ENCODE assay signal across 8 mouse cellular contexts in genomic region chr17:66100566-66101379, GRCm38 (mm10). TPM values are rescaled to one million over a fixed set of nuclear protein-coding genes. Genes with fewer than 3 reads are reported as not detected.
A peak's percentile ranks its signal among the peaks of the same experiment; 100 is the strongest.
DNase-seq lines count a peak whose midpoint lies in the region; ATAC-seq and TF ChIP-seq lines count a peak whose summit lies in the region.

No protein-coding gene starts in this region.

- 0 out of 2 replicates have a peak, but pooled peaks cover 3% of the 10 kb centered on the region for H3K36me3 ChIP-seq in ES-Bruce4 (ENCODE audit: control insufficient read depth, insufficient read depth, low read length, poor library complexity, severe bottlenecking)
- H3K36me3 ChIP-seq in erythroblast, embryonic 14.5 days (ENCODE audit: control insufficient read depth), result peaks cover 16% of the 10 kb centered on the region
- 0 out of 2 replicates have a peak, but pooled peaks cover 3% of the 10 kb centered on the region for H3K36me3 ChIP-seq in kidney, embryonic 15.5 days
- no peaks in the 10 kb centered on the region for H3K36me3 ChIP-seq in midbrain, embryonic 13.5 days

- TF ChIP-seq EP300 in ES-Bruce4 (IDR thresholded peaks at IDR 0.05; ENCODE audit: insufficient read depth, low read depth, low read length), result no peak

- intact Hi-C loops in gastrocnemius, adult 2 months (cut with DNase I), result loop anchor here (2.0 to 10.0 kb wide), 4 partner anchors 24 to 486 kb away; partner anchors contain the start of genes Ankrd12 and Vapa

- no peaks in the 10 kb centered on the region for H3K27me3 ChIP-seq in ES-Bruce4 (ENCODE audit: control insufficient read depth, insufficient read depth, low read length, poor library complexity, severe bottlenecking)
- no peaks in the 10 kb centered on the region for H3K27me3 ChIP-seq in erythroblast, embryonic 14.5 days (ENCODE audit: control insufficient read depth)
- no peaks in the 10 kb centered on the region for H3K27me3 ChIP-seq in kidney, embryonic 15.5 days
- H3K27me3 ChIP-seq in midbrain, embryonic 13.5 days, result no peaks in the 10 kb centered on the region

- no peaks in the 10 kb centered on the region for H3K9me3 ChIP-seq in ES-Bruce4 (replicated peaks; ENCODE audit: control insufficient read depth, insufficient read depth, low read length, poor library complexity, severe bottlenecking)
- no peaks in the 10 kb centered on the region for H3K9me3 ChIP-seq in erythroblast, embryonic 14.5 days (ENCODE audit: control insufficient read depth, low read length)
- no peaks in the 10 kb centered on the region for H3K9me3 ChIP-seq in kidney, embryonic 15.5 days (replicated peaks)
- H3K9me3 ChIP-seq in midbrain, embryonic 13.5 days, result no peaks in the 10 kb centered on the region

- under 1% methylated on average over 41 of the region's 41 CpGs for WGBS in kidney, embryonic 15.5 days
- under 1% methylated on average over 41 of the region's 41 CpGs for WGBS in midbrain, embryonic 13.5 days

- H3K4me3 ChIP-seq in gastrocnemius, adult 2 months, result peak overlapping the region; percentile 97
- peak overlapping the region; percentile 92 for H3K4me3 ChIP-seq in ES-Bruce4 (ENCODE audit: low read depth, low read length)
- H3K4me3 ChIP-seq in erythroblast, embryonic 14.5 days (replicated peaks), result peak overlapping the region; percentile 85
- H3K4me3 ChIP-seq in kidney, embryonic 15.5 days (replicated peaks), result peak overlapping the region; percentile 75
- peak overlapping the region; percentile 92 for H3K4me3 ChIP-seq in midbrain, embryonic 13.5 days (replicated peaks)

- DNase-seq in gastrocnemius, adult 2 months, result no peak
- no peak for DNase-seq in gastrocnemius, adult 18-20 months (ENCODE audit: low spot score)
- DNase-seq in right cerebral cortex, postnatal 25 days, result no peak
- no peak for DNase-seq in layer of hippocampus, postnatal 14 days (ENCODE audit: low spot score in 2 of 2)

- peak overlapping the region; percentile 98 for H3K27ac ChIP-seq in gastrocnemius, adult 2 months
- peak overlapping the region; percentile 32 for H3K27ac ChIP-seq in ES-Bruce4 (ENCODE audit: insufficient read depth, low read length)
- H3K27ac ChIP-seq in kidney, embryonic 15.5 days, result peak overlapping the region; percentile 97
- H3K27ac ChIP-seq in midbrain, embryonic 13.5 days, result peak overlapping the region; percentile 94

- H3K4me2 ChIP-seq in kidney, embryonic 15.5 days, result peak overlapping the region; percentile 76
- peak overlapping the region; percentile 89 for H3K4me2 ChIP-seq in midbrain, embryonic 13.5 days (replicated peaks)

- TF ChIP-seq POLR2A in ES-Bruce4 (IDR thresholded peaks at IDR 0.05; ENCODE audit: insufficient read depth, low read length), result no peak

- H3K4me1 ChIP-seq in ES-Bruce4 (ENCODE audit: control insufficient read depth, insufficient read depth, low read length), result no peaks in the 10 kb centered on the region
- peaks cover 42% of the 10 kb centered on the region for H3K4me1 ChIP-seq in erythroblast, embryonic 14.5 days (ENCODE audit: control insufficient read depth)
- H3K4me1 ChIP-seq in kidney, embryonic 15.5 days, result peaks cover 22% of the 10 kb centered on the region
- H3K4me1 ChIP-seq in midbrain, embryonic 13.5 days (replicated peaks), result peaks cover 23% of the 10 kb centered on the region

- ATAC-seq in kidney, embryonic 15.5 days (replicated peaks; ENCODE audit: low FRiP score), result no peak
- no peak for ATAC-seq in midbrain, embryonic 13.5 days

- TF ChIP-seq CTCF in gastrocnemius, adult 2 months (IDR thresholded peaks at IDR 0.05), result no peak
- TF ChIP-seq CTCF in ES-Bruce4 (IDR thresholded peaks at IDR 0.05; ENCODE audit: low read depth, low read length), result no peak

- H3K9ac ChIP-seq in ES-Bruce4 (ENCODE audit: low read depth, poor library complexity, severe bottlenecking), result peak overlapping the region; percentile 88
- H3K9ac ChIP-seq in kidney, embryonic 15.5 days, result peak overlapping the region; percentile 78
- H3K9ac ChIP-seq in midbrain, embryonic 13.5 days (replicated peaks), result peak overlapping the region; percentile 96

RNA-seq across cellular contexts. Expression of gene Ndufv2, which starts 0.6 kb away (rescaled TPM):
- 100 to 1,000 TPM; 610 to 870 TPM for total RNA-seq in gastrocnemius, adult 2 months (2021)
- 100 to 1,000 TPM; 702 to 718 TPM for total RNA-seq in gastrocnemius, adult 18-20 months (2021)
- 211 and 233 TPM in 2 replicates for polyA plus RNA-seq in ES-Bruce4 (2011; ENCODE audit: insufficient read depth, insufficient read length, low read depth, missing spikeins)
- polyA plus RNA-seq in erythroblast, embryonic 14.5 days (2012), result 8.3 and 11.1 TPM in 2 replicates
- 364 and 390 TPM in 2 replicates for polyA plus RNA-seq in kidney, embryonic 15.5 days (2015; fragmentation: Nextera tagmentation; extraction: Ambion mirVana)
- 347 and 349 TPM in 2 replicates for polyA plus RNA-seq in midbrain, embryonic 13.5 days (2015; fragmentation: Nextera tagmentation; extraction: Ambion mirVana)
- 100 to 1,000 TPM; 252 to 265 TPM for total RNA-seq in layer of hippocampus, postnatal 14 days (2021)

RNA-seq across cellular contexts. Expression of gene Washc1, which starts 10.6 kb away (rescaled TPM):
- 10 to 100 TPM; 16.4 to 18.7 TPM for total RNA-seq in gastrocnemius, adult 2 months (2021)
- 10 to 100 TPM; 15.0 to 16.6 TPM for total RNA-seq in gastrocnemius, adult 18-20 months (2021)
- polyA plus RNA-seq in ES-Bruce4 (2011; ENCODE audit: insufficient read depth, insufficient read length, low read depth, missing spikeins), result 23.5 and 26.9 TPM in 2 replicates
- 2.2 and 2.3 TPM in 2 replicates for polyA plus RNA-seq in erythroblast, embryonic 14.5 days (2012)
- polyA plus RNA-seq in kidney, embryonic 15.5 days (2015; fragmentation: Nextera tagmentation; extraction: Ambion mirVana), result 40.3 and 41.7 TPM in 2 replicates
- polyA plus RNA-seq in midbrain, embryonic 13.5 days (2015; fragmentation: Nextera tagmentation; extraction: Ambion mirVana), result 39.7 and 40.2 TPM in 2 replicates
- total RNA-seq in layer of hippocampus, postnatal 14 days (2021), result 10 to 100 TPM; 44.3 to 45.7 TPM

RNA-seq across cellular contexts. Expression of gene Ddx11, which starts 22.5 kb away (rescaled TPM):
- 1 to 10 TPM in 1 of 2 experiments, under 1 TPM in 1; 0.38 to 1.5 TPM for total RNA-seq in gastrocnemius, adult 2 months (2021)
- 1 to 10 TPM in 1 of 2 experiments, under 1 TPM in 1; 0.75 to 1.2 TPM for total RNA-seq in gastrocnemius, adult 18-20 months (2021)
- 29.4 and 38.2 TPM in 2 replicates for polyA plus RNA-seq in ES-Bruce4 (2011; ENCODE audit: insufficient read depth, insufficient read length, low read depth, missing spikeins)
- polyA plus RNA-seq in erythroblast, embryonic 14.5 days (2012), result 0.25 and 0.51 TPM in 2 replicates
- 23.0 and 26.1 TPM in 2 replicates for polyA plus RNA-seq in kidney, embryonic 15.5 days (2015; fragmentation: Nextera tagmentation; extraction: Ambion mirVana)
- polyA plus RNA-seq in midbrain, embryonic 13.5 days (2015; fragmentation: Nextera tagmentation; extraction: Ambion mirVana), result 8.3 and 10.2 TPM in 2 replicates
- 1 to 10 TPM; 3.2 to 3.7 TPM for total RNA-seq in layer of hippocampus, postnatal 14 days (2021)

RNA-seq across cellular contexts. Expression of gene Ankrd12, which starts 23.9 kb away (rescaled TPM):
- 10 to 100 TPM; 12.6 to 12.8 TPM for total RNA-seq in gastrocnemius, adult 2 months (2021)
- 10 to 100 TPM; 16.3 to 19.6 TPM for total RNA-seq in gastrocnemius, adult 18-20 months (2021)
- 19.5 and 21.8 TPM in 2 replicates for polyA plus RNA-seq in ES-Bruce4 (2011; ENCODE audit: insufficient read depth, insufficient read length, low read depth, missing spikeins)
- 0.37 and 0.46 TPM in 2 replicates for polyA plus RNA-seq in erythroblast, embryonic 14.5 days (2012)
- 24.8 and 26.0 TPM in 2 replicates for polyA plus RNA-seq in kidney, embryonic 15.5 days (2015; fragmentation: Nextera tagmentation; extraction: Ambion mirVana)
- polyA plus RNA-seq in midbrain, embryonic 13.5 days (2015; fragmentation: Nextera tagmentation; extraction: Ambion mirVana), result 118 and 132 TPM in 2 replicates
- 100 to 1,000 TPM; 101 to 104 TPM for total RNA-seq in layer of hippocampus, postnatal 14 days (2021)

Comparison
In these comparisons a context has a peak if more than half of its experiments do, and no peak if none do; other contexts are left out.
1. H3K27ac ChIP-seq: peak in every context shown above with its lines; median percentile 98 in gastrocnemius, adult 2 months; 97 in kidney, embryonic 15.5 days; 94 in midbrain, embryonic 13.5 days; 32 in ES-Bruce4.
2. RNA of gene Ndufv2, which starts 0.6 kb away (polyA plus RNA-seq): 364 to 390 TPM in kidney, embryonic 15.5 days, 347 to 349 TPM in midbrain, embryonic 13.5 days and 211 to 233 TPM in ES-Bruce4; 8.3 to 11.1 TPM in erythroblast, embryonic 14.5 days; every median in the first group is over 10 times any median in the second.
3. Peak in every context shown above with its lines, with median percentiles within 50 percentile points of each other: H3K4me3 ChIP-seq and H3K9ac ChIP-seq.